Mouse (Mus musculus) forebrain, embryonic 12.5 days (tissue): ENCODE data around the gene Hpgds. TPM values are rescaled to one million over a fixed set of nuclear protein-coding genes. Genes with fewer than 3 reads are reported as not detected.
A peak's percentile ranks its signal among the peaks of the same experiment; 100 is the strongest.

Experiments
- ATAC-seq: fragments of 200-750 bp; cut with Nextera tagmentation; 2 replicates; pipeline ENCODE4 v1.8.0; 2017; ENCODE audit warnings: moderate TSS enrichment; ENCODE audit not compliant: low FRiP score
- H3K27ac ChIP-seq: fragments of 300-500 bp; sonication (generic); 2 replicates; pipeline ENCODE4 v1.5.1; 2016; ENCODE audit warnings: mild to moderate bottlenecking
- H3K27me3 ChIP-seq: fragments of 300-500 bp; sonication (generic); 2 replicates; pipeline ENCODE4 v1.6.1; 2016; ENCODE audit warnings: mild to moderate bottlenecking
- H3K36me3 ChIP-seq: fragments of 300-500 bp; sonication (generic); replicated peaks from 2 replicates; pipeline ENCODE4 v1.6.1; 2016; ENCODE audit warnings: mild to moderate bottlenecking
- H3K4me1 ChIP-seq: fragments of 300-500 bp; sonication (generic); 2 replicates; pipeline ENCODE4 v1.6.1; 2016
- H3K4me2 ChIP-seq: fragments of 300-500 bp; sonication (generic); 2 replicates; pipeline ENCODE4 v1.6.1; 2016; ENCODE audit warnings: mild to moderate bottlenecking, moderate library complexity
- H3K4me3 ChIP-seq: fragments of 300-500 bp; sonication (generic); replicated peaks from 2 replicates; pipeline ENCODE4 v1.5.1; 2016; ENCODE audit warnings: mild to moderate bottlenecking
- H3K9ac ChIP-seq: fragments of 300-500 bp; sonication (generic); 2 replicates; pipeline ENCODE4 v1.6.1; 2016; ENCODE audit warnings: mild to moderate bottlenecking
- H3K9me3 ChIP-seq: fragments of 300-500 bp; sonication (generic); 2 replicates; pipeline ENCODE4 v1.6.1; 2016
- WGBS: fragments of 180-500 bp; shearing (Covaris S2); methylation state at CpG from one replicate; pipeline ENCODE4 v1.1.7; 2016; 5-methylcytosine and 5-hydroxymethylcytosine counted together
- polyA plus RNA-seq: library from polyadenylated mRNA; unstranded; fragments of >200 nt; fragmentation: Nextera tagmentation; extraction: Ambion mirVana; gene quantifications from 2 replicates; pipeline ENCODE4 v1.2.1, GENCODE M21; 2016

Hpgds gene
- polyA plus RNA-seq = 5.9 and 6.1 TPM in 2 replicates

GRCm38 (mm10) chr6:65144621-65145205, at the start of gene Hpgds:
TSS of gene Hpgds (minus strand) at chr6:65144908.
- no peak within 1 kb of the TSS for H3K4me3 ChIP-seq
- H3K9ac ChIP-seq = no peak within 1 kb of the TSS
- no peaks in the 10 kb centered on the region for H3K36me3 ChIP-seq
- 50% methylated on average over 16 of the region's 16 CpGs for WGBS
- H3K27ac ChIP-seq = no peak within 1 kb of the TSS
- no peaks in the 10 kb centered on the region for H3K9me3 ChIP-seq
- H3K27me3 ChIP-seq = no peaks in the 10 kb centered on the region
- peaks cover 17% of the 10 kb centered on the region for H3K4me1 ChIP-seq
- no peak for ATAC-seq
- H3K4me2 ChIP-seq = no peak within 1 kb of the TSS

GRCm38 (mm10) chr6:65164977-65165376, 20.3 kb upstream of the Hpgds start:
- no peak for ATAC-seq
- Histone ChIP-seq H3K27me3 (no peaks in the 10 kb centered on the region), H3K4me1 (no peaks in the 10 kb centered on the region; the same call in 1 of the 2 replicates), H3K27ac (no peak overlapping the region), H3K9me3 (no peaks in the 10 kb centered on the region), H3K9ac (no peak overlapping the region), H3K4me3 (no peak overlapping the region), H3K4me2 (no peak overlapping the region), H3K36me3 (no peaks in the 10 kb centered on the region)
- 71% methylated on average over 5 of the region's 5 CpGs for WGBS

- no peak for ATAC-seq
- Histone ChIP-seq H3K27me3 (no peaks in the 10 kb centered on the region), H3K4me3 (no peak overlapping the region), H3K27ac (no peak overlapping the region), H3K4me1 (peaks cover 6% of the 10 kb centered on the region), H3K36me3 (no peaks in the 10 kb centered on the region), H3K9me3 (no peaks in the 10 kb centered on the region), H3K4me2 (no peak overlapping the region), H3K9ac (no peak overlapping the region)
- 90% methylated on average over 6 of the region's 6 CpGs for WGBS
Observed at GRCm38 (mm10) chr6:65164137-65164536, 19.4 kb upstream of the Hpgds start.

DNA sequence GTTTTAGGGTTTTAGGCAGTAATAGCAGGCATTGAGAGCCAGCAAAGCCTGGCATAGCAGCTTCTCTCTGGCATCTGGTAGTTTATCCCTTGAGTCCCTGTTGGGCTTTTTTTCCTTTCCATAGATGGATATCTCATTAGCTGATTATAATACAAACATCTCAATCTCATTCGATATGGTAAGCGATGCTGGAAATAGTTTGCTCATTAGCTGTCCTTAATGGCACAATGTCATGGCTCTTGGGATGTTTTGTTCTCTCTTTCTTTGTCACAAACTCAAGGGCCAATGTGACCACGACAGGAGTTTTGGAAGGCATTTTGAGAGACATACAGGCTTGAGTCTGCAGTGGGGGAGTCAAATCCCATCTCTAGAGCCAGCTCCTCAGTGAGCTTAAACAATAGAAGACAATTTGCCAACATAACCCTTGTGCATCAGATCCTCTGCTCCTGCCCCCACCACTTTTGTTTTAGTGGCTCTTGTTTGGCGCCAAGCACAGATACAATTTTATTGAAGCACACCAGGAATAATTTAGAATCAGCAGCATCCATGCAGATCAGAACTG, 14.8 kb upstream of the Hpgds start:
- Histone ChIP-seq H3K36me3 (no peaks in the 10 kb centered on the region), H3K4me3 (no peak overlapping the region), H3K27ac (no peak overlapping the region), H3K9ac (no peak overlapping the region), H3K27me3 (no peaks in the 10 kb centered on the region), H3K9me3 (no peaks in the 10 kb centered on the region), H3K4me1 (peaks cover 6% of the 10 kb centered on the region; the same call in 1 of the 2 replicates), H3K4me2 (no peak overlapping the region)
- WGBS = 67% methylated on average over 4 of the region's 4 CpGs
- ATAC-seq = no peak

DNA sequence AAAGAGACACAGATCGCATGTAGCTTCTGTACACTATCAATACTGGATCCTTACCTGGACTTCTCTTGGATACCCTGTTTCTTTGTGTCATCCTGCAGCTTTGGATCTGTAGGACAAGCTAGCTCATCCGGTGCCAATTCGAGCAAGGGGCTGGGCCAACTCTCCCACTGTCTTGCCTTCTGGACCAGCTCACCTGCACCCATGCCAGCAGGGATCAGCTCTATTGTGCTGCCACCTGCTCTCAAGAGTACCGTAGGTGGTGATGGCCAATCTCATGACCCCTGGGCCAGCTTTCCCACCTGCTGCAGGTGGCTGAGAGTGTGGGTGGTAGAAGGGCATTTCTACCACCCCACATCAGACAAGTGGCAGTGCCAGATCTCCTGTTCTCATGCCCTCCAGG, 12.3 kb upstream of the Hpgds start:
- Histone ChIP-seq H3K9ac (no peak overlapping the region), H3K36me3 (no peaks in the 10 kb centered on the region), H3K4me1 (peaks cover 6% of the 10 kb centered on the region; the same call in 1 of the 2 replicates), H3K27ac (no peak overlapping the region), H3K4me2 (no peak overlapping the region), H3K27me3 (no peaks in the 10 kb centered on the region), H3K9me3 (no peaks in the 10 kb centered on the region), H3K4me3 (no peak overlapping the region)
- WGBS = 92% methylated on average over 4 of the region's 4 CpGs
- ATAC-seq = no peak; the same call in 1 of the 2 replicates

GRCm38 (mm10) chr6:65153570-65153969, 8.9 kb upstream of the Hpgds start:
- ATAC-seq = no peak
- Histone ChIP-seq H3K36me3 (no peaks in the 10 kb centered on the region), H3K4me2 (no peak overlapping the region), H3K27me3 (no peaks in the 10 kb centered on the region), H3K9me3 (no peaks in the 10 kb centered on the region), H3K27ac (no peak overlapping the region), H3K4me1 (0 out of 2 replicates have a peak, but pooled peaks cover 3% of the 10 kb centered on the region), H3K9ac (no peak overlapping the region), H3K4me3 (no peak overlapping the region)
- WGBS = 81% methylated on average over 3 of the region's 3 CpGs

DNA sequence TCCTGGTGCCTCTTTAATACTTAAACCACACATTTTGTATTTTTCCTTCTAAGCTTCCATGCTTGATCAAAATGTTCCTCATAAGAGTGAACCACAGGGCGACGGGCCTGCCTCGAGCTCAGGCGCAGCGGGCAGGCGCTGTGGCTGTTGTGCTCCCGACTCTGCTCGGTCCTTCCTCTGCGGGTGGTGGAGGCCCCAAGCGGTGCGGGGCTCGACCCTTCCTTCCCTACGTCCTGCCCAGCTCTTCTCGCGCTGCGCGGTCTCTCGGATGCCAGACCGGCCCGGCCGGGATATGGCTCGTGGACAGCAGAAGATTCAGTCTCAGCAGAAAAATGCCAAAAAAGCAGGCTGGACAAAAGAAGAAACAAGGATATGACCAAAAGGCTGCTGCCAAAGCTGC, 6.0 kb upstream of the Hpgds start:
- H3K9me3 ChIP-seq = no peaks in the 10 kb centered on the region
- no peak overlapping the region for H3K27ac ChIP-seq
- no peaks in the 10 kb centered on the region for H3K36me3 ChIP-seq
- no peaks in the 10 kb centered on the region for H3K27me3 ChIP-seq
- H3K4me3 ChIP-seq = 0 out of 2 replicates have a peak overlapping the region, but pooled peaks have one; percentile 19
- H3K4me2 ChIP-seq = peak overlapping the region; percentile 37
- peak overlapping the region; percentile 48; the same call in 1 of the 2 replicates for H3K9ac ChIP-seq
- ATAC-seq = no peak
- WGBS = 13% methylated on average over 22 of the region's 22 CpGs
- H3K4me1 ChIP-seq = 0 out of 2 replicates have a peak, but pooled peaks cover 3% of the 10 kb centered on the region

DNA sequence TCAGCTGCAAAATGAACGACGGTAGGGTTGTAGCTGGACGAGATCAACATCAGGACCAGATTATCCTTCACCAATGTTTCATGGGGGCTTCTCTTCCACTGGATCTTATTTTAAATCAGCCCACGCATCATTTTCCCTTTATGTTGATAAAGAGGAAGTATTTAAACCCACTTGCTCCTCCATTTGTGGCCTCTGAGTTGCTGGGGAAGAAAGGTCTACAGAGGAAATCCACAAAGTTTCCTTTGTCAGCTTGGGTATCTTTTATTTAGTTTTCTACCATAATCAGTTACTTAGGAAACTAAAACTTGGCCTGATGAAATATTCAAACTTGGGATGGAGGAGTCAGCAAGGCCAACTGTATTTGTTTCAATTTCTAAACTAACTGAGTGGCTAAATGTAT, 1.7 kb upstream of the Hpgds start:
- no peak overlapping the region for H3K27ac ChIP-seq
- ATAC-seq = no peak
- no peaks in the 10 kb centered on the region for H3K36me3 ChIP-seq
- no peak overlapping the region for H3K9ac ChIP-seq
- H3K4me3 ChIP-seq = no peak overlapping the region
- H3K4me2 ChIP-seq = no peak overlapping the region
- WGBS = 91% methylated on average over 4 of the region's 4 CpGs
- no peaks in the 10 kb centered on the region for H3K9me3 ChIP-seq
- peaks cover 14% of the 10 kb centered on the region for H3K4me1 ChIP-seq
- H3K27me3 ChIP-seq = no peaks in the 10 kb centered on the region

DNA sequence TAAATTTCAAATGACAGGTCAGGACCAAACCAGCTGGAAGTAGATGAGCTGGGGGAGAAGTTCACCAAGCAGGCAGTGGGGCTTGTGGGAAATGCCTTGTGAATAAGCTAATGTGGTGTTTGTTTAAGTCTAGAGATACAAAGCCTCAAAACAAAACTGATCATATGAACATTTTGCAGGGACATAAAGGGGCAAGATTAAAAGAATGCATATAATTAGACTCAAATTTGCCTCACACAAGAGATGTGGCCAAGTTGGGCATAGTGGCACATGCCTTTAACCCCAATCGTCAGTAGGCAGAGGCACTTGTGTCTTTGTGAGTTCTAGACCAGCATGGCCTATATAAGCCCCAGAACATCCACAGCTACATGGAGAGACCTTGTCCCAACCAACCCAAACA, 2.4 kb downstream of the Hpgds start:
- H3K4me3 ChIP-seq = no peak overlapping the region
- H3K4me1 ChIP-seq = peaks cover 26% of the 10 kb centered on the region
- no peak overlapping the region for H3K9ac ChIP-seq
- H3K4me2 ChIP-seq = no peak overlapping the region
- ATAC-seq = no peak
- no peaks in the 10 kb centered on the region for H3K9me3 ChIP-seq
- no peak overlapping the region for H3K27ac ChIP-seq
- no peaks in the 10 kb centered on the region for H3K27me3 ChIP-seq
- H3K36me3 ChIP-seq = no peaks in the 10 kb centered on the region
- 84% methylated on average over 1 of the region's 1 CpGs for WGBS

DNA sequence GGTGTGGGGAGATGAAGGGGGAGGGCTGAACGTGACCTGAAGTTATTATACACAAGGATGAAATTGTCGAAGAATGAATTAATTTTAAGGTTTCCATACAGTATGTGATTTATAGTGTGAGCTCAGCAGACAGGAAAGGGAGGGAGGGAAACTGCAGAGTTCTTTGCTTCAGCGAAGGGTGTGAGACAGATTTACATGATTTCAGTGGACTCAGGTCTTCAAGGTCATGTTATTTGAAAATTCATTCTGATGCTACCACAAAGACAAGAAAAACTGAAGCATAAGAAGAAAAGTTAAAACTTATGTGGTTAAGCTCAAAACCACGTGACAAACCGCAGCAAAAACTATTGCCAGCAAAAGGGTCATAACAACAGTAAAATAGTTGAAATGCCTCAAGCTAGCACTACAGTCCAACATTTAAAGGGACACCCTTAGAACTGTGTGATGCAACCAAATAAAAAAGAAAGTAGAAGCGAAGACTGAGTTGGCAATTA, 3.9 kb downstream of the Hpgds start:
- peaks cover 27% of the 10 kb centered on the region for H3K4me1 ChIP-seq
- no peak for ATAC-seq
- 65% methylated on average over 6 of the region's 6 CpGs for WGBS
- H3K27ac ChIP-seq = peak overlapping the region; percentile 66
- no peaks in the 10 kb centered on the region for H3K36me3 ChIP-seq
- no peaks in the 10 kb centered on the region for H3K27me3 ChIP-seq
- H3K9ac ChIP-seq = no peak overlapping the region
- H3K9me3 ChIP-seq = no peaks in the 10 kb centered on the region
- H3K4me3 ChIP-seq = no peak overlapping the region
- no peak overlapping the region for H3K4me2 ChIP-seq

DNA sequence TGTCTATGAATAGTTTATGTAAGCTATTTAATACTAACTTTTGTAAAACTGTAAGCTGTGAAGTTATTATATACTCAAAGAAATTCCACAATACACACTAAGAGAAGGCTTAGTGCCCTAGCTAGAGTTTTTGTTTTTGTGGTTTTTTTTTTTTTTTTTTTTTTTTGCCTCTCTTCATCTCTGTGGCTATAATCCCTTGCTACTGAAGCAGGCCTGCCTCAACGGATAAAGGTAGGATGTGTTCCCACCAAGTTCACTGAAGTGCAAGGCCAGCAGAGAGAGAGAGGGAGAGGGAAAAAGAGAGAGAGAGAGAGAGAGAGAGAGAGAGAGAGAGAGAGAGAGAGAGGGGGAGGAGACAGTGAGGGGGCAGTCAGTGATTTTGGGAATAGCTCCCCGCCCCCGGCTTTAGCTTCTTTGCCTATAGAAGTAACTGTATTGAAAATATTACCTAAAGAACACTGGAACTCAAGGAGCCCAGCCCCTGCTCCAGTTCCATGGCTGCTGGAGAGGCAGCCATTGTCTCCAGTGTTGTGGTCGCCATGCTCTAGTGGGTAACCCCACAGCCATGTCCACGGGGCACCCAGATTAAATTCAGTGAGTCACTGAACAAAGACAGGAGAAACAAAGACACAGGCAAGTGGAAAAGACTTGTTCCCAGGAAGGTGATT, 4.5 kb downstream of the Hpgds start:
- Histone ChIP-seq H3K4me3 (no peak overlapping the region), H3K9ac (no peak overlapping the region), H3K9me3 (no peaks in the 10 kb centered on the region), H3K27me3 (no peaks in the 10 kb centered on the region), H3K27ac (peak overlapping the region; percentile 66), H3K4me1 (peaks cover 27% of the 10 kb centered on the region), H3K36me3 (no peaks in the 10 kb centered on the region), H3K4me2 (no peak overlapping the region)
- peak; percentile 83 for ATAC-seq
- 15% methylated on average over 5 of the region's 5 CpGs for WGBS

DNA sequence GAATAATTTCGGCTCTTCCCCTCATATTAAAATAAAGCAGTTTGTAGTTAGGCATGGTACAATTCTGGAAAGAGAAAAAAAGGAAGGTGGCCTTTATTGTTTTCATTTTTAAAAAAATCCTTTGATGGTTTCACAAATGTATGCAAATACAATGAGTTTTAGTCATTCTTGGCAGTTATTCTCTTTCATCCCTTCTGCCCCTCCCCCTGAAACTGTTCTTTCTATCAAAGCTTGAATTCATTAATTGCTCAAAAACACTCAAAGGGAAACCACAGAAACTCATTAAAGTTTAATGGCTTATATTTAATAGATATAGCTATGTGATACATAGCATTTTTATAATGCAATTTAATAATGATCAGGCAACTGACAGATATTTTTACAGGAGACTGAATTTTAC, 6.5 kb downstream of the Hpgds start:
- WGBS = 66% methylated on average over 1 of the region's 1 CpGs
- ATAC-seq = no peak
- Histone ChIP-seq H3K9ac (no peak overlapping the region), H3K27me3 (no peaks in the 10 kb centered on the region), H3K4me1 (peaks cover 16% of the 10 kb centered on the region), H3K36me3 (no peaks in the 10 kb centered on the region), H3K4me2 (no peak overlapping the region), H3K4me3 (no peak overlapping the region), H3K9me3 (no peaks in the 10 kb centered on the region), H3K27ac (peak overlapping the region; percentile 61)
